Mouse (Mus musculus) left cerebral cortex, postnatal 36 days (tissue): ENCODE data around the gene Fntb. TPM values are rescaled to one million over a fixed set of nuclear protein-coding genes. Genes with fewer than 3 reads are reported as not detected.
"Not testable (repeated sequence)": the region's sequence is repeated elsewhere in the genome, so short reads cannot be mapped to it uniquely, and the experiment has no call there.

Source experiments
- DNase-seq, 2 experiments: peaks; one replicate each; pipeline ENCODE4 v3.0.0; 2021 to 2022; ENCODE audit warnings: low spot score in 2 of 2, mixed read lengths in 1 of 2
- intact Hi-C: fragments of 180-260 bp; cut with DNase I; formaldehyde crosslinking; loops from one replicate; pipeline ENCODE4 v1.15.1; 2025
- total RNA-seq, 2 experiments: library from RNA; stranded (reverse); gene quantifications; 2 replicates each; pipeline ENCODE4 v1.2.3; 2021

Gene Fntb
- total RNA-seq, 2 experiments from 2014 or later = 25.8 to 27.5 TPM

DNA sequence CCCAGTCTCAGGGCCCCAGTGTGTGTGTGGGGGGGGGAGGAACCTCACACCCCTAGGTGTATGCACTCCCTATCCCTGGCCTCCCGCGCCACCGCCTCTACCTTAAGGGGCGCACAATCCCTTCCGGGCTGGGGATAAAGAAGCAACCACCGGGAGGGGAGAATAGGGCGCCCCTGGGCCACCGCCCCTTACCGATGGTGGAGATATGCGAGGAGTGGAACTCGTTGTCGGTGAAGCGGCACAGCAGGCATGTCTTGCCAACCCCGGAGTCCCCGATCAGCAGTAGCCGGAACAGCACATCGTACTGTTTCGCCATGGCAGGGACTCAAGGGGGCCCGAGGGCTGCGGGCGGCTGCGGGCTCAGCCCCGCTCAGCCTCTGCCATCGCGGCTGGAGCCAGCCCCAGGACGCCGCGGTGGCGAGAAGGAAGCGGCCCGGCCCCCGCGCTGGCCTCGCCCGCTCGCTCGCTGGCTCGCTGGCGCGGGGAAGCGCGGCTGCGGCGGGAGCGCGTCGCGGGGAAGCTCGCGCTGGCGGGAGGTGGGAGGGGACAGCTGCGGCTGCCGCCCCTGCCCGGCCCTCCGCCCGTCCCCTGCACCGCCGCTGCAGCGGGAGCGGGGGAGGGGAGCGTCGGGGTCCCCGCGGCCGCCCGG is 56.7 kb downstream of the Fntb start:
- peak; percentile 50 to 69 for DNase-seq
- intact Hi-C loops = loop anchor here (5.0 kb wide), 1 partner anchor 55 kb away; the partner anchor contains the start of genes Churc1 and Fntb

DNA sequence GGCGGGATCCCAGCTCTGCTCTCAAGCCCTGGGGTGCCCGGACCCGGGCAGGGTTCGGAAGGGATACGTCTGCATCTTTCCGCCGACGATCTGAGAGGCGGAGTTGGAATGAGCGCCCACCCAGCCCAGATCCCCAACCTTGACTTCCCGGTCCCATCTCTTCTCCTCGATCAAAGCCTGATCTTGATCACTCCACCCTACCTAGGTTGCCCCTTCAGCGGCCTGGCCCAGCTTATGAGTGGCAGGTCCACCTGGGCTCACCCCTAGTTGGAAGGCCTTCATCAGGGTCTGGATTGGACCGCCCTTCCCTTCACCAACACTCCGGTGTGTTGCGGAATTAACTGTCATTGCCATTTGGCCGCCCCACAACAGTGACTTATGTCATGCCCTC is 57.3 kb downstream of the Fntb start, which contains the start of gene Rab15:
Gene Rab15 (minus strand): TSS at position 258 of the 391 bp plus-strand sequence.
- intact Hi-C loops = loop anchor here (5.0 kb wide), 1 partner anchor 55 kb away; the partner anchor contains the start of genes Churc1 and Fntb
- no peak for DNase-seq

DNA sequence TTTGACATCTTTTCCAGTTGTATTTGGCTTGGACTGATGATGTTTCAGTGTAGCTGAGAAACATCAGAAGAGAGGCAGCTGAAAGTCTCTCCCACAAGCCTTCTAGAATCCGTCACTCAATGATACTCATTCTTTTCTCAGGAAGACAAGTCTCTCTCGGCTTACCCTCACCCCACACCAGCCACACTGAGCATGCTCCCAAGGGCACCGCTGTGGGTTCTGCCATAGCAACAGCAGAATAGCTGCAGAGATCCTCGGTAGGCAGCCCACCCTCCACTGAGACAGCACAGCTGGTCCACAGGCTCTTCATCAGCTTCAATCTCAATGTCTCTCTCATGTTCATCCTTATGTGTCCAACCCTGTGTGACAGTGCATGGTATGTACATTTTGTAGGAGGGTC is 59.9 kb downstream of the Fntb start:
- intact Hi-C loops = no loop called here
- no peak for DNase-seq

DNA sequence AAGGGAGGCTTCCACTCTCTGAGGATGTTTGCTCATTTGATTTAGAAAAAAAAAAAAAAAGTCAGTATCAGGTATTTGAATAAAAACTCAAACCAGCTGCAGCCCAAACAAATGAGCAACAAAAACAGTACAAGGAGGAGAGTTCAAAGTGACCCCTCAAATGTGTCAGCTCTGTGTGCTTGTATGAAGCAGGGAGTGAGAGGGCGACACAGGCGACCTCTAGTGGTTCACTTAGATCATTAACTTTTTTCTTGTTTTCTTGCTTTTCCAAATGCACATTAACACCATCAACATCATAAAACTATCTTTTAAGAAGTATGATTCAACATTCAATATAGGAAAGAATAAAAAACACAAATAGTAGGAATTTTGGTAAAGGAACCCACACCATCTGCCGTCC is 67.3 kb downstream of the Fntb start:
- no peak for DNase-seq
- intact Hi-C loops = no loop called here

DNA sequence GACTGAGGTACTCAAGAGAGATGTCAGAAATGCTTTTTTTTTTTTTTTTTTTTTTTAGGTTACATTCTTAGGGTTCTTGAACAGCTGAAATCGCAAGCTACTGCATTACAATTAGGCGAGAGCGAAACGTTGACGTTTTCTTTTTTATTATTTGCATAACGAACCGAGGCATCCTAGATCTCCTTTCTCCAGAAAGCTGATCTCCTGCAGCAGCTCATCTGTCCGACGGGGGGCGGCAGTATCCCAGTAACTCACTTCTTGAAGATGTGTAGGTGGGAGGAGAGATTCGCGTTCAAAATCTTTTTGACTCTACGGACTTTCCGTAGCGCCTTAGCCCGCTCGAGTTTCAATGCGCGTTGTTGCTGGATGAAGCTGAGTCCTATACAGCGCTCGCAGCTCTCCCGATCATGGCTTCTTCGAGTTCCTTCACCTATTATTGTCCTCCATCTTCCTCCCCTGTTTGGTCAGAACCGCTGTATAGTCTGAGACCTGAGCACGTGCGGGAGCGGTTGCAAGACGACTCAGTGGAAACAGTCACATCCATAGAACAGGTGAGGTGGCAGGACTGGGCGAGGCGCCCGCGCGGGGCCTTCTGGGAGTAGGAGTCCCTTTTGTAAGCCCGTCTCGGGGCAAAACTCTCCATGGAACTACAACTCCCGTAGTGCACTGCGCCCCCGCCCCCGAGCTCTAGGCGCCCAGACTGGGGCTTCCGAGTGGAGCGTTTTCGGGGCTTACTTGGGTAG is 71.9 kb downstream of the Fntb start:
- intact Hi-C loops = loop anchor here (1.0 to 2.0 kb wide), 2 partner anchors 42 to 125 kb away; partner anchors contain the start of gene Max
- peak; percentile 99 to 100 for DNase-seq

DNA sequence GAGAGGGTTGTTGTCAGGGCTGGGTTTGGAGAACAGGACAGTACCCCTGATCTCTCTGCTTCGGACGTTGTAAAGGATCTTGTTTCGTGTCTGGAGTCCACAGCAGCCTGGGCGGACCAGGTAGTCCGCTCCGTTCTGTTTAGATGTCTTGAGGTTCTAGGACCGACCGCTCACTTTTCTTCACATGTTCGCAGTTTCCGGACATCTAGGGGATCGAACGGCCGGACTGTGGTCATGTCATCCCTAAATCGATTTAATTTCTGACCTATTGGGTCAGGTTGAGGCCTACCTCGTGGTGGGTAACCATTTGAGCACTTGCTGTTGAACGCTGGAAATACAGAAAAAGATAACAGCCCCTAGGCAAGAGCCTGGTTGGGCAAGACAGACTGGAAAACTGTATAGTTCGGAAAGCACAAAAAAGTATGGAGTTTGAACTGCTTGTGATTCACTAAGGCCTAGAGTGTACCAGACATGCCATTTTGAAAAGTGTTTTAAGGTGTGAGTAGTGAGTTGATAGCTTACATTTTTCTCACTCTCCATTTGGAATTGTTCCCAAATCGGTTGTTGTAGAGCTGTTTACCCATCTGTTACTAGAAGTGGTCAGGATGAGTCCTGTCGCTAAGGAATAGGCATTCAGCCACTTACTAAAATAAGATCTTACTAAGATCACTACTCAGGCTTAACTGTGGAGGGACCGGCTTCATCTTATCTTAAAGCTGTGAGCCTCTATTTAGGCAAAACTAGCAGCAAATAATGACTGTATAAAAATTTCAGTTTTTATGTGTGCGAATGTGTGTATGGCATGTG is 72.7 kb downstream of the Fntb start:
- intact Hi-C loops = loop anchor here (1.0 to 2.0 kb wide), 2 partner anchors 41 to 124 kb away; partner anchors contain the start of gene Max
- no peak for DNase-seq

DNA sequence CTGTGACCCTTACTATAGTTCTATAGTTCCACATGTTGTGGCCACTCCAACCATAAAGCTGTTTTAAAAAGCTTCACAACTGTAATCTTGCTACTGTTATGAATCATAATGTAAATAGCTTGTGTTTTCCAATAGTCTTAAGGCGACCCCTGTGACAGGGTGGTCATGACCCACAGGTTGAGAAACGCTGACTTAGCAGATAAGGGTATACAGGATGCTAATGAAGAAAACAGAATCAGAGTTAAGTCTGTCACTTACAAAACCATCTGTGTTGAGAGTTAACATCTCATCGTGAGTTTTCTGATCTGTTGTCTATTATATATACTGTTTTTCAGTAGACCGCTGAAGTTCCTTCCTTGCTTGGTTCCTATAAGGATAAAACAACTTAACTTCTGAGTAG is 73.9 kb downstream of the Fntb start:
- intact Hi-C loops = no loop called here
- DNase-seq = no peak

DNA sequence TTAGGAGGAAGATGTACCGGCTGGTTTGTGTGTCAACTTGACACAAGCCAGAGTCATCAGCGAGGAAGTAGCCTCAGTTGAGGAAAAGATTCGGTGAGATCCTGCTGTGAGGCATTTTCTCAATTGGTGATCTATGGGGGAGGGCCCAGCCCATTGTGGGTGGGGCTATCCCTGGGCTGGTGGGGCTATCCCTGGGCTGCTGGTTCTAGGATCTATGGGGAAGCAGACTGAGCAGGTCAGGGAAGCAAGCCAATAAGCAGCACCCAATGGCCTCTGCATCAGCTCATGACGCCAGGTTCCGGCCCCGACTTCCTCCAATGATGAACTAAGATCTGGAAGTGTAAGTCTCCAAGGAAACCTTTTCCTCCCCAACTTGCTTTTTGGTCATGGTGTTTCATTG is 74.7 kb downstream of the Fntb start:
- no peak for DNase-seq
- intact Hi-C loops = loop anchor here (5.0 kb wide), 1 partner anchor 107 kb away; no protein-coding TSS in a partner anchor

DNA sequence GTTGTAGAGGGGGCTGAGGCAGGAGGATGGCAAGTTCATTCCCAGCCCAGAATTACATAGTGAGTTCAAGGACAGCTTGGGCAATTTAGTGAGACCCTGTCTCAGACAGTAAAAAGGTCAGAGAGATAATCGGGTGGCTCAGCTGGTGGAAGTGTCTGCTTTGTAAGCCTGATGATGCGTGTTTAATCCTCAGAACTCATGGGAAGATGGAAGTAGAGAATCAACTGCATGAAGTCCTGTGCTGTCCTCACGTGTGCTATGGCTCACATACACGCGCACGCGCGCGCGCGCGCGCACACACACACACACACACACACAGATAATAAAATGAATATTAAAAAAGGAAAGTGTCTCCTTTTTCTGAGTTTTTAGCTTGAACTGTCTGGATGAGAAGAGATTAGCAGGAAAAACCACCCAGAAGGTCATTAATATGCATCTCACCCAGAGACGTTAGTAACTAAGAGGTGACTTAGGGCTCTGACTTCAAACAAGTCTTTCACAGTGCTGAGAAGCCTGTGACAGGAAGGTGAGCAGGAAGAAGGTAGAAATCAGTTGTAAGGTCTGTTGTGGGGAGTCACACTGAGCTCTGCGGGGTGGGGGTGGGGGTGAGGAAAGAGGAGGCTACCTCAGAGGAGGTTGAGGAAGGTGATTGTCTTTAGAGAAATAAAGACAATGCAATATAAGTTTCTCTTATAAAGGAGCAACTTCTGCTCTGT is 79.1 kb downstream of the Fntb start:
- no peak for DNase-seq
- intact Hi-C loops = loop anchor here (5.0 kb wide), 1 partner anchor 103 kb away; no protein-coding TSS in a partner anchor

DNA sequence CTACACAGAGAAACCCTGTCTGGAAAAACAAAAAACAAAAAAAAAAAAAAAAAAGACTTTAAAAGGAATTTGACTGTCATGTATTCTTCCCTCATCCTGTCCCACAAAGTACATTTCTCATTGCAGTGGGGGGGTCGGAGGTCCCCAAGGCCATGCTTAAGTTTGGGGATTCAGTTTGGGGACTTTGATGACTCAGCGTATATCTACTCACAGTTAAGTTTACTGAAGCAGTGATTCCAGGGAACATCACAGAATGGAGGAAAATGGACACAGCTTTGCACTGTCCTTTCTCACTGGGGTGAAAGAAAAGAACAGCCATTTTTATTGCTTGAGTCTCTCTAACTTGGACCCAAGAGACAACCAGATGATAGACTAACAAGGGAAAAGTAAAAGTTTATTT is 87.0 kb downstream of the Fntb start:
- no peak for DNase-seq
- intact Hi-C loops = no loop called here

DNA sequence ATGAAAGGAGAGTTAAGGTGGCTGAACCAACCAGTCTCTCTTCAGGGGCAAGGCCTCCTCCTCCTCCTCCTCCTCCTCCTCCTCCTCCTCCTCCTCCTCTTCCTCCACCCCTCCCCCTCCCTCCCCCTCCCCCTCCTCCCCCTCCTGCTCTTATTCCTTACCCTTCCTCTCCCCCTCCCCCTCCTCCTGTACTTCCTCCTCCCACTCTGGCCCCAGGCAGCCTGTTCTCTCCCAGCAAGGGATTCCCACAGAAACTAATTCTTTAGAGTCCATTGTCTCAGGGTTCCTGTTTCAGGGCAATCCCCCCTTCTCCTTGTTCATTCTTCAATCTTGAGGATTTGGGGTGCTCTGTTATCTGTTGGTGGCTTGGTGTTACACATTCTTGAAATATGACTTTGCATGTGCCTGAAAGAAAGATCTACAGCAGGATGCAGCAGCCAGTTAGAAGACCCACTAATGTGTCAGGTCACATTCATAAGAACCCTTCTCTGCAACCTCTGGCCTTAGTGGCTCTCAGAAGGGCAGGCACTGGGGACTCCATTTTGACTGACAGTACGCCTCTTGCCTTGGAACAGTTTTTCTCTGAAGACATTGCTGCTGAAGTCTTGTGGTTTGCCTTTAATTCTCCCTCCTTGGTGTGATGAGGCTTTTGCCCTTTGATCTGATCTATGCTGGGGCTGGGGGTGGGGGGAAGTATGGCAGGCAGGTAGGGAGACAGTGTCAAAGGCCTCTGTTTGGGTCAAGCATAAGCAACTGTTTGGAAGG is 88.2 kb downstream of the Fntb start:
- intact Hi-C loops = no loop called here
- no peak for DNase-seq

DNA sequence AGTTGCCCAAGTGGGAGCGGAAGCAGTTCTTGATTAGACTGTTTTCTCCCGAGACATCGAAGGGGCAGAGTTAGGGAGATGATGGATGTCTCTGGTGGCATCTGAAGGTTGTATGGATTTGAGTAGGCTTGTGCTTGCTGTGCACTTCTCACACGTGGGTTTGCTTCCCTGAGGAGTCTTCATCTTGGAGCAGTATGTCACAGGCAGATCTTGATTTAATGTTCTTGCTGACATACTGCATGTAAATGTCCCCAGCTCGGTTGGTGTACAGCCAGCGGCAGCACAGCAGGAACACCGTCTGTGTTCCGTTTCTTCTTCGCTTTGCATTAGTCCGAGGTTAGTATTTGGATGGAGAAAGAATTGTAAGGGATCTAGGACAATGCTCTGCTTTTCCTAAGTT is 91.7 kb downstream of the Fntb start:
- no peak for DNase-seq
- intact Hi-C loops = no loop called here

DNA sequence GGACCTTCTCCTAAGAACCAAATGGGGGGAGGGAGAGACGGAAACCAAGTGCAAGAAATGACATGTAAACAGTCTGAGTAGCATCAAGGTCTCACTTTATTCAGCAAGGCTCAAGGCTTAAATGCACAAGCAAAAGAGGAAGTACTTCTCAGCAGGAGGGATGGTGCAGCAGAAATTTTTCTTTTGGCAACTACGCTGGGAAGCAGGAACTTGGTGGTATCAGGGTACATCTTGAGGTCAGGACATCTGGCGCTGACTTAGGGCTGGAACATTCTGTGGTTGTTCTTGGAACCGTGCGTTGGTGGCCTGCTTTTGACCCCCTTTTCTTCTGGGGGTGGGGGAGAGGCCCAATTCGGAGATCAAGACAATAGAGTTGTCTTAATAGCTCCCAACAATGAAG is 93.4 kb downstream of the Fntb start:
- DNase-seq, intact Hi-C loops: not testable (repeated sequence)

DNA sequence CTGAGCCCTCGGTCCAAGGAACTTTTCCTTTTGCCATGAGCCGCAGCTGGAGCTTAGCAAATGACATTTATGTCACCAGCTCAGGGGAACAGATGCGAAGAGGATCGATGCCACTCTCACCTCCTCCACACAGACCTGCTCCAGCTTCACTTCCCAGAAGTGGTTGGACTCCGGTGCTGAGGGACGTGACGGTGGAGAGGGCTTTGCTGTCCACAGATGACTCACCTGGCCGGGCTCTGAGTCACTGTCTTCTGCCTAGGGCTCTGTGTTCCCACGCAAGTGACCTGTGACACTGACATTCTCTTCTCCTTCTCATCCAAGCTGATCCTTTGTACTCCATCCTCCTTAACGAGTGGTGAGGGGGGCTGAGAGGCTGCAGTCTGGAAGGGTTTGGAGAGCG is 98.3 kb downstream of the Fntb start:
- intact Hi-C loops = no loop called here
- peak; percentile 44 to 50 for DNase-seq

DNA sequence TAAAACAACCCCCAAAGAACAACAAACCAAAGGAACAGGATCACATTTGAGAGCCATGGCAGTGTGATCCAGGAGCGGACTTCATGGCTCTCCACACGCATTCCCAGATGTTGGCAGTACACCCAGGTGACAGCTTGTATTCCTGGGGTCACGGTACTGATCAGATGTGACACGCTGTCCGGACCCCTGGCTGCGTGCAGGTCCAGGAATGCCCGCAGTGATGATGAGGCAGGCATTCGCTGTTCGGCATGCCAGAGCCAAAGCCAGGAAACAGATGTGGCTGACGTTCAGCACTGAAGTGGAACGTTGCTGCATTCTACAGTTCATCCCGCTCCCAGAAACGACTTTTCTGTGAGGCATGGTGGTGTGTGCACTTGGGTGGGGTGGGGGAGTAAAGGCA is 99.9 kb downstream of the Fntb start:
- intact Hi-C loops = no loop called here
- no peak for DNase-seq

DNA sequence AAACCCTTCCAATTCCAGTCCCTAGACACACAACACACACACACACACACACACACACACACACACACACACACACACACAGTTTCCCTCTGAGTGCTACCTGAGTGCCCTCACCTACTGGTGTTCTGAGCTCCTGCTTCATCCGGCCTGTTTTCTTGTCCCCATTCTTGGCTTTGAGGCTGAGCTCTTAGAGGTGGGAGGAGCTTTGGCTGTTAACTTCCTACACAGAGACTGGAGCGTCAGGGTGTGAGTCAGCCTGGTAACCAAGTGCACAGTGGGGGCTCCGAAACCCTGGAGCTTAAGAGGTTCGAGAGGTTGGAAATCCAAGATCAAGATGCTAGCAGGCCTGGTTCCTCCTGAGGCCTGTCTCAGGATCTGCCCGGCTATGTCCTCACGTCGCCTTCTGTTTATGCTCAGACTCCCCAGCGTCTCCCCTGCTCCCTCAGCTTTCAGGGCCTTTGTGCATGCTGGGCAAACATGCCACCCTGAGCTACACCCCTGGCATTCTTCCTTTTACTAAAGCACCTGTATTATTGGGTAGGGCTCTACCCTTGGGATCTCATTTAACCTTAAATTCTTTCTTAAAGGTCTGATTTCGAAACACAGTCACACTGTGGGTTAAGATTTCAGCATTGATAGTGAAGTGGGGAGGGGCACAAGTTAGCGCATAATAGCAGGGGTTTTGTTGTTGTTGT is 102.3 kb downstream of the Fntb start:
- peak; percentile 38 to 49 for DNase-seq

DNA sequence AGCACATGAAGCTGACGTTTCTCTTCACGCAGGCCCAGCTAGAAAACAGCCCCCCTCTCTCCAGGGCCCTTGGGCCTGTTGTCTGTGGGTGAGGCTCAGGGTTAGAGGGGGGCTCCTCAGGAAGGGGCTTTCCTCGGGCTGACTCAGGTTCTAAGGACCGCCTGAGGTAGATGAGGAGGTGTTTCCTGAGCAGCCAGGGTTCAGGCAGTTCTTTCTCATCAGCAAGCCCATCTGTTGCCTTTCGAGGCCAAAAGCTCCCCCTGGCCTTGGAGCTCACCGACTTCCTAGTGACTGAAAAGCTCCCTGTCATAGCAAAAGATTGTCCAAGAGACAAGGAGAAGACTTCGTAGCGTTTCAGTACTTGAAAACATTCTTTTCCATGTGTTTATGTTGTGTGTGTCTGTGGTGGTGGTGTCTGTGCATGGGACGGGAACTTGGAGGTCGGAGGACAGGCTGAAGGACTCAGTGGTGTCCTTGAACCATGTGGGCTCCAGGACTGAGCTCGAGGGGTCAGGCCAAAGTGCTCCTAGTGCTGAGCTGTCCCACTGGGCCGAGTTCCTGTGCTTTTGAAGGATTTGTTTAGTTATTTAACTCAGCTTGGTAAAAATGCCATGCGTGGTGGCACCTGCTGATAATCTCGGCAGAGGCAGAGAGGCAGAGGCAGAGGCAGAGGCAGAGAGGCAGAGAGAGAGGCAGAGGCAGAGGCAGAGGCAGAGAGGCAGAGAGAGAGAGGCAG is 103.2 kb downstream of the Fntb start:
- intact Hi-C loops = no loop called here
- no peak for DNase-seq

More for the DNA sequence above, 102.3 kb downstream of the Fntb start:
- intact Hi-C loops = no loop called here
